Mouse (Mus musculus) inflammation-experienced regulatory T-cells (primary cell): ENCODE data around the gene Skiv2l. TPM values are rescaled to one million over a fixed set of nuclear protein-coding genes. Genes with fewer than 3 reads are reported as not detected.

ENCODE experiments used
- polyA plus RNA-seq, 2 experiments: library from polyadenylated mRNA; unstranded; fragments of 100-300 nt; shearing (Covaris generic); gene quantifications; one replicate each; pipeline ENCODE4 v1.2.1; 2017

Skiv2l gene
- 100 to 1,000 TPM; 103 to 142 TPM for polyA plus RNA-seq

GRCm38 (mm10) chr17:34849722-34850516 lies at the start of gene Skiv2l, which contains the start of gene Nelfe:
TSS of gene Skiv2l (minus strand) at chr17:34850210.
TSS of gene Nelfe (plus strand) at chr17:34850391.

GRCm38 (mm10) chr17:34898160-34898586 lies 48.2 kb upstream of the Skiv2l start, which contains the start of the genes C2 and Ehmt2:
TSS of gene C2 (minus strand) at chr17:34898265.
TSS of gene Ehmt2 (plus strand) at chr17:34898469.

GRCm38 (mm10) chr17:34881683-34882310 lies 31.8 kb upstream of the Skiv2l start, which contains the start of gene Gm20547:
TSS of gene Gm20547 (minus strand) at chr17:34882042.

GRCm38 (mm10) chr17:34879336-34879879 lies 29.4 kb upstream of the Skiv2l start, which contains the start of gene Zbtb12:
TSS of gene Zbtb12 (plus strand) at chr17:34879483.

GRCm38 (mm10) chr17:34862416-34863081 lies 12.5 kb upstream of the Skiv2l start, which contains the start of gene Cfb:
TSS of gene Cfb (minus strand) at chr17:34862518.

GRCm38 (mm10) chr17:34836856-34837221 lies 13.2 kb downstream of the Skiv2l start, which contains the start of the genes Stk19 and Dxo:
TSS of gene Stk19 (minus strand) at chr17:34836945.
TSS of gene Dxo (plus strand) at chr17:34837019.

GRCm38 (mm10) chr17:34804301-34804700 lies 45.7 kb downstream of the Skiv2l start, which contains the start of gene Cyp21a1:
TSS of gene Cyp21a1 (minus strand) at chr17:34804561.

Other genes starting within 250 kb of the Skiv2l start
- gene Rnf5, start 246.5 kb downstream of the Skiv2l start, polyA plus RNA-seq = 100 to 1,000 TPM in 1 of 2 experiments, 10 to 100 TPM in 1; 91.5 to 117 TPM
- 10 to 100 TPM; 21.3 to 25.3 TPM for gene Agpat1, start 245.9 kb downstream of the Skiv2l start, polyA plus RNA-seq
- gene Egfl8, start 234.2 kb downstream of the Skiv2l start, polyA plus RNA-seq = 1 to 10 TPM in 1 of 2 experiments, under 1 TPM in 1; 0.44 to 3.0 TPM
- 10 to 100 TPM; 19.9 to 26.0 TPM for gene Ppt2, start 221.7 kb downstream of the Skiv2l start, polyA plus RNA-seq
- gene Prrt1, start 220.7 kb downstream of the Skiv2l start, polyA plus RNA-seq = 1 to 10 TPM; 6.5 to 8.5 TPM
- gene Fkbpl, start 205.4 kb downstream of the Skiv2l start, polyA plus RNA-seq = 1 to 10 TPM; 3.7 to 7.1 TPM
- gene Atf6b, start 203.1 kb downstream of the Skiv2l start, polyA plus RNA-seq = 10 to 100 TPM; 69.7 to 80.4 TPM
- under 1 TPM in 1 of 2 experiments, not detected in 1; 0.09 TPM for gene Tnxb, start 179.7 kb downstream of the Skiv2l start, polyA plus RNA-seq
- 1 to 10 TPM in 1 of 2 experiments, under 1 TPM in 1; 0.16 to 4.8 TPM for gene C4b, start 106.3 kb downstream of the Skiv2l start, polyA plus RNA-seq
- not detected for gene Cyp21a1, start 45.6 kb downstream of the Skiv2l start, polyA plus RNA-seq
- gene Stk19, start 13.3 kb downstream of the Skiv2l start, polyA plus RNA-seq = 10 to 100 TPM; 29.4 to 36.0 TPM
- gene Dxo, start 13.2 kb downstream of the Skiv2l start, polyA plus RNA-seq = 10 to 100 TPM; 63.2 to 66.7 TPM
- gene Nelfe, start 181 bp upstream of the Skiv2l start, polyA plus RNA-seq = 10 to 100 TPM; 48.2 to 64.7 TPM
- under 1 TPM; 0.40 to 0.65 TPM for gene Cfb, start 12.3 kb upstream of the Skiv2l start, polyA plus RNA-seq
- under 1 TPM; 0.27 to 0.39 TPM for gene Zbtb12, start 29.3 kb upstream of the Skiv2l start, polyA plus RNA-seq
- gene Gm20547, start 31.8 kb upstream of the Skiv2l start, polyA plus RNA-seq = not detected
- 1 to 10 TPM; 1.6 to 3.3 TPM for gene C2, start 48.1 kb upstream of the Skiv2l start, polyA plus RNA-seq
- 10 to 100 TPM; 65.4 to 83.5 TPM for gene Ehmt2, start 48.3 kb upstream of the Skiv2l start, polyA plus RNA-seq
- under 1 TPM in 1 of 2 experiments, not detected in 1; 0.21 TPM for gene Slc44a4, start 64.3 kb upstream of the Skiv2l start, polyA plus RNA-seq
- gene Neu1, start 81.0 kb upstream of the Skiv2l start, polyA plus RNA-seq = 10 to 100 TPM; 78.7 to 95.7 TPM
- 100 to 1,000 TPM; 378 to 903 TPM for gene Hspa1b, start 109.0 kb upstream of the Skiv2l start, polyA plus RNA-seq
- gene Gm20481, start 119.7 kb upstream of the Skiv2l start, polyA plus RNA-seq = 10 to 100 TPM; 13.3 to 18.6 TPM
- gene Hspa1a, start 121.9 kb upstream of the Skiv2l start, polyA plus RNA-seq = 100 to 1,000 TPM in 1 of 2 experiments, 10 to 100 TPM in 1; 84.0 to 191 TPM
- gene Hspa1l, start 122.5 kb upstream of the Skiv2l start, polyA plus RNA-seq = under 1 TPM; 0.10 to 0.73 TPM
- 100 to 1,000 TPM in 1 of 2 experiments, 10 to 100 TPM in 1; 80.1 to 110 TPM for gene Lsm2, start 131.7 kb upstream of the Skiv2l start, polyA plus RNA-seq
- gene Vars, start 150.8 kb upstream of the Skiv2l start, polyA plus RNA-seq = 100 to 1,000 TPM; 201 to 211 TPM
- under 1 TPM; 0.07 to 0.34 TPM for gene Vwa7, start 166.4 kb upstream of the Skiv2l start, polyA plus RNA-seq
- gene Sapcd1, start 177.8 kb upstream of the Skiv2l start, polyA plus RNA-seq = 1 to 10 TPM; 1.5 to 2.5 TPM
- gene Msh5, start 196.5 kb upstream of the Skiv2l start, polyA plus RNA-seq = 1 to 10 TPM; 2.9 to 3.2 TPM
- 100 to 1,000 TPM; 533 to 549 TPM for gene Clic1, start 199.8 kb upstream of the Skiv2l start, polyA plus RNA-seq
- 1 to 10 TPM in 1 of 2 experiments, under 1 TPM in 1; 0.98 to 2.2 TPM for gene Ddah2, start 208.8 kb upstream of the Skiv2l start, polyA plus RNA-seq
- 1 to 10 TPM in 1 of 2 experiments, not detected in 1; 2.0 TPM for gene Ly6g6c, start 215.2 kb upstream of the Skiv2l start, polyA plus RNA-seq
- under 1 TPM; 0.11 to 0.16 TPM for gene Mpig6b, start 216.0 kb upstream of the Skiv2l start, polyA plus RNA-seq
- not detected for gene Ly6g6e, start 226.7 kb upstream of the Skiv2l start, polyA plus RNA-seq
- under 1 TPM in 1 of 2 experiments, not detected in 1; 0.60 TPM for gene Ly6g6d, start 227.9 kb upstream of the Skiv2l start, polyA plus RNA-seq
- gene Ly6g6f, start 235.4 kb upstream of the Skiv2l start, polyA plus RNA-seq = not detected
- gene Abhd16a, start 239.1 kb upstream of the Skiv2l start, polyA plus RNA-seq = 10 to 100 TPM; 73.9 to 82.7 TPM